Mouse (Mus musculus): ENCODE measurements around the gene Olfr467. TPM values are rescaled to one million over a fixed set of nuclear protein-coding genes. Genes with fewer than 3 reads are reported as not detected.
"Not testable (repeated sequence)": the region's sequence is repeated elsewhere in the genome, so short reads cannot be mapped to it uniquely, and the experiment has no call there.

Gene Olfr467
- not detected in 2 replicates for polyA plus RNA-seq (2016; fragmentation: Nextera tagmentation; extraction: Ambion mirVana)

DNA sequence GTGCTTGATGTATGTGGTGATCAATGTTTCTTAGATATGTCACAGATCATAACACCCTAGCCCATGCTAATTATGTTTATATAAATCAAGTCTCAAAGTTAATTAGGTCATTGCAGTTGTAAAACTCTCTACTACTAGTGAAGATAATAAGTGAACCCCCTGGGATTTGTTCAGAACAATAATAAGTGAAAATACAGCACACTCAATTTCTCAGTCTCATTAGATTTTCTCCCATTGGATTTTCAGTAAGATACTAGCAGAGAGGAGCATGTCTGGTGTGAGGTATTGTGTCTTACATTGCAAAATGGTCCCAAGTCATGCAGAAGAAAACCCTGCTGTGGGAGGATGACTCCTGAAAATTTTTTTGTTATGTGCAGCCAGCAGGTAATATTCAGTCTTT, at the start of gene Olfr467:
Gene Olfr467, plus strand, starts transcription at position 301 of the 400 bp plus-strand sequence.
- DNase-seq (ENCODE audit: extremely low spot score, low spot score) = no peak
- Histone ChIP-seq H3K9me3 (no peaks in the 10 kb centered on the region), H3K27ac (no peak within 1 kb of the TSS), H3K4me3 (no peak within 1 kb of the TSS), H3K4me1 (no peaks in the 10 kb centered on the region), H3K36me3 (replicated peaks) (no peaks in the 10 kb centered on the region), H3K27me3 (ENCODE audit: poor library complexity, severe bottlenecking) (no peaks in the 10 kb centered on the region)

DNA sequence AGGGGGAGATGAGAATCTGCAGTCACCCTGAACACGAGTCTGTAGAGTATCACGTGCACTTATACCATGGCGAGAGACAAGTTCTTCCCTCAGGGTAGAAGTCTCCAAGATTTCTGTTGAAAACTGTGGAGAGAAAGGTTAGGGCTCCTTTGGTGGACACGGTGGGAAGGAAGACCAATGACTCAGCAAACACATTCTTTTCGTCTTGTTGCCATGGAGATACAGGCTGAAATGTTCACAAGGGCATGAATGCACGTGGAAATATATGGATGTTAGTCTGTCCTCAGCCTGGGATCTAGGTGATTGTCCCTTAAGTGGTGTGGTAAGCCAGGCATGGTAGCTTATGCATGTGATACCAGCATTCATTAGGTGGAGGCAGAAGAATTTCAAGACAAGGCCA, 41.3 kb upstream of the Olfr467 start:
- Histone ChIP-seq H3K27me3 (ENCODE audit: poor library complexity, severe bottlenecking) (no peaks in the 10 kb centered on the region), H3K27ac (no peak overlapping the region), H3K4me3 (no peak overlapping the region), H3K36me3 (replicated peaks) (no peaks in the 10 kb centered on the region), H3K9me3 (no peaks in the 10 kb centered on the region), H3K4me1 (peaks cover 7% of the 10 kb centered on the region)
- 75% methylated on average over 6 of the region's 6 CpGs for WGBS
- no peak for DNase-seq (ENCODE audit: extremely low spot score, low spot score)

DNA sequence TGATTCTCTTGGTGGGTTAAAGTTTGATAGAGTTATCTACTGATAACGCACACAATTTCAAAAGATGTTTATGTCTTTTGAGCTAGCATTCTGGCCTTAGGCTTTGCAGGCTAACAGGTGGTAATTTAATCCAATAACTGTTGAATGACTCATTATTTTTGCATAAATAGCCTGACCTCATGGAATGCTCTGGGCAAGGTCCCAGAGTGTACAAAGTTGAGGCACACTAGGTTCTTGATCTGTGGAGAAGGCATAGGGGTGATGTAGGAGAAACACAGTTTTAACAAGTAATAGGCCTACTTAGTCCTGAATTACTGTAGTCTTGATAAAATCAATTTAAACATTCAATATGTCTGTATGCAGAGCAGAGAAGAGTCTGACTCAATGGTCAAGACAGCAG, 33.8 kb upstream of the Olfr467 start:
- Histone ChIP-seq H3K36me3 (replicated peaks) (no peaks in the 10 kb centered on the region), H3K9me3 (no peaks in the 10 kb centered on the region), H3K4me3 (no peak overlapping the region), H3K27me3 (ENCODE audit: poor library complexity, severe bottlenecking) (no peaks in the 10 kb centered on the region), H3K27ac (no peak overlapping the region), H3K4me1 (no peaks in the 10 kb centered on the region)
- 89% methylated on average over 1 of the region's 1 CpGs for WGBS
- no peak for DNase-seq (ENCODE audit: extremely low spot score, low spot score)

DNA sequence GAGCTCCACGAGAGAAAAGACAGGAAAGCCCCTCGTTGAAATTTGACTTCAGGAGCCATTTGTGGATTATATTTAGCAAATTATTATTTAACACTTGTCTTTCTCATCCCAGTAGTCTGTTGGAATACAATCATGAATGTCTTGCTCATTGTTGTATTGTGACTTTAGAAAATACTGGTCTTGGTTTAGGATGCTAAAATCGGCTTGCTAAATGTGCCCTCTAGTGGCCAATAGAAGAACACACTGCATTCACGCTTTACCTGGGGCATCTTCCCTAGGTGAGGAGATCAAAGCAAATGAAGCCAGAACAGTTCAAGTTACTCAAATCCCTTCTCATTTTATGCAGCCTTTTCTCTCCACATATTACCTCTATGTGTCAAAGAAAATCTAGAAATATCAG, 32.5 kb upstream of the Olfr467 start:
- Histone ChIP-seq H3K27me3 (ENCODE audit: poor library complexity, severe bottlenecking) (no peaks in the 10 kb centered on the region), H3K27ac (no peak overlapping the region), H3K36me3 (replicated peaks) (no peaks in the 10 kb centered on the region), H3K4me1 (no peaks in the 10 kb centered on the region), H3K9me3 (no peaks in the 10 kb centered on the region), H3K4me3 (no peak overlapping the region)
- 42% methylated on average over 4 of the region's 4 CpGs for WGBS
- DNase-seq (ENCODE audit: extremely low spot score, low spot score) = no peak

DNA sequence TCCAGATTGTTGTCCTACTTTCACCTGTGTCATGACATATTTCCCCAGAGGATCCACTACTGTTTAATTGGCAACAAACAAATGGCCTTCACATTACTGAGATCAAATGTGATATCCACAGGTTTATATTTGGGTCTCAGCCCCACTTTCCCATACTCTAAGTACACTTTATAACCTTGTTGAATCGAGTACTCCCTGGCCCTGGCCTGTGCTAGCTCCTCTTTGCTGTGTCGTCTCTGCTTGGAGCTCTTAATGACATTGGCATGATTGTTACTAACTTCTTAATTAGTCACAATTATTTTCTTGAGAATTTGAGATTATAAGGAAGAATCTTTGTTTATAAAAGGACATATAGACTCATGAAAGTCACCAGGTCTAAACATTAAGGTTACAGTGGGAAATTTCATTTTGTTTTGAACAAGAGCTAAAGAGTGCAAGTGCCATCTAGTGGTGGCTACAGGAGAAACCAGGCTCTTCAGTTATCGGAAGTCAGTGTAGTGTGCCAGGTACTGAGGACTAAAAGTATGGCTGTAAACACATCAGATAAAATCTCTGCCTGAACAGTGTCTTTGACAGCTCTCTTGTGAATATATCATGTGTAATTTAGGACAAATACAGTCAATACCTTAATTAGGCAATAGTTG, 24.0 kb upstream of the Olfr467 start:
- no peak for DNase-seq (ENCODE audit: extremely low spot score, low spot score)
- no peaks in the 10 kb centered on the region for H3K9me3 ChIP-seq
- H3K27ac ChIP-seq = no peak overlapping the region
- WGBS = 63% methylated on average over 3 of the region's 3 CpGs
- H3K27me3 ChIP-seq (ENCODE audit: poor library complexity, severe bottlenecking) = no peaks in the 10 kb centered on the region
- H3K36me3 ChIP-seq (replicated peaks) = no peaks in the 10 kb centered on the region
- no peaks in the 10 kb centered on the region for H3K4me1 ChIP-seq
- no peak overlapping the region for H3K4me3 ChIP-seq

DNA sequence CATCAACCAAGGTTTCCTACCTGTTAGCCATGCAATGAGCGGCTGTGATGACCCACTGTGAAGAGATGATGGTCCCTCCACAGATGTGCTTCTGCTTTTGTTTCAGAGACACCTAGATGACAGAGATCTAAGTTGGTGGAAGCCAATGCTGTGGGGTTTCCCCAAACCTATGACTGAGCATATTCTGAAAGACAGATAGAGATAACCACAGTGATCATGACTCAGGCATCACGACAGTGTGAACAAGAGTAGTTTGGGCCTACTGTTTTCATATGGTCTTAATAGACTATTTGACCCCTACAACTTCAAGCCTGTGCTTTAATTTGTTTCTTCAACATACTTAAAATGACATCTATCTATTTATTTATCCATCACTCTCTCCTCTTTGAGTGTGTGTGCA, 15.6 kb upstream of the Olfr467 start:
- no peak for DNase-seq (ENCODE audit: extremely low spot score, low spot score)

DNA sequence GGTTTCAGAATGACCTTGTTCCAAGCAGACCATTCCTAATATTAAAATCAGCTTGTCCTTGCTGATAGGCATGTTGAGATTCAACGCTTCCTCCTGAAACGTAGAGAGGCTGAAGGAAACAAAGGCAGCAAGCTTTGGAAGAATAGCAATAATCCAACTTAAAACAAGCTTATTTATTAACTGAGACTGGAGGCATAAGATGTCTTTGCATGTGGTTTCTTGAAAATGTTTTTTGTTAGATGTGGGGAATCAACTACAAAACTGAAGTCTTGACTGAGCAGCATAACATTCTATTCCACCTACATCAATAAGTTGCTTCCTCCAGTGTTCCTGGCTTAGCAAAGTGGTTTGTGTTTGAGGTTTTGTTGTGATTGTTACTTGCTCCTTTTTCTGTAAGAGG, 11.0 kb upstream of the Olfr467 start, which contains the start of gene Ovch2:
Gene Ovch2, minus strand, starts transcription at position 101 of the 400 bp plus-strand sequence.
- H3K4me1 ChIP-seq = no peaks in the 10 kb centered on the region
- no peak for DNase-seq (ENCODE audit: extremely low spot score, low spot score)
- H3K9me3 ChIP-seq = peaks cover 4% of the 10 kb centered on the region; the same call in 1 of the 2 replicates
- 94% methylated on average over 2 of the region's 2 CpGs for WGBS
- H3K36me3 ChIP-seq (replicated peaks) = no peaks in the 10 kb centered on the region
- H3K27me3 ChIP-seq (ENCODE audit: poor library complexity, severe bottlenecking) = no peaks in the 10 kb centered on the region
- no peak within 1 kb of the TSS for H3K4me3 ChIP-seq
- H3K27ac ChIP-seq = no peak within 1 kb of the TSS

More for the DNA sequence above, 15.6 kb upstream of the Olfr467 start:
- Histone ChIP-seq H3K36me3 (replicated peaks) (no peaks in the 10 kb centered on the region), H3K27me3 (ENCODE audit: poor library complexity, severe bottlenecking) (no peaks in the 10 kb centered on the region), H3K4me1 (no peaks in the 10 kb centered on the region), H3K4me3 (no peak overlapping the region), H3K27ac (no peak overlapping the region), H3K9me3 (no peaks in the 10 kb centered on the region)
- 90% methylated on average over 2 of the region's 2 CpGs for WGBS

DNA sequence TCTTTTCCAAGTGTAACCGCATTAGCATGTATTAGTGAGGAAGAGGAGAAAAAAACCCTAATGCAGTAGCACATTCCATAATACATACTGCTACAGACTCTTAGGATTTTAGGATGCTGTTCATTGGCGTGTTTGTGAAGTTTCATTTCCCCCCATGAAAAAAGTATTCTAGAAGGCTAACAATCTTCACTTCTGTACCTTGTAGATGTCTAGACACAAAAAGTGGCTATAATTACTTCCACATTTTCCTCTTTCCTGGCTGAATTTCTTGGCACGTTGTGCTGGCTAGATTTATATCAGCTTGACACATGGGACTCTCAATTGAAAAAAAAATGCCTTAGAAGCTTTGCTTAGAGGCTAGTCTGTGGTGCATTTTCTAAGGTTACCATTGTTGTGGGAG, 9.9 kb upstream of the Olfr467 start:
- 76% methylated on average over 3 of the region's 3 CpGs for WGBS
- no peak for DNase-seq (ENCODE audit: extremely low spot score, low spot score)
- Histone ChIP-seq H3K27me3 (ENCODE audit: poor library complexity, severe bottlenecking) (no peaks in the 10 kb centered on the region), H3K4me3 (no peak overlapping the region), H3K27ac (no peak overlapping the region), H3K36me3 (replicated peaks) (no peaks in the 10 kb centered on the region), H3K4me1 (no peaks in the 10 kb centered on the region), H3K9me3 (peaks cover 6% of the 10 kb centered on the region; the same call in 1 of the 2 replicates)

DNA sequence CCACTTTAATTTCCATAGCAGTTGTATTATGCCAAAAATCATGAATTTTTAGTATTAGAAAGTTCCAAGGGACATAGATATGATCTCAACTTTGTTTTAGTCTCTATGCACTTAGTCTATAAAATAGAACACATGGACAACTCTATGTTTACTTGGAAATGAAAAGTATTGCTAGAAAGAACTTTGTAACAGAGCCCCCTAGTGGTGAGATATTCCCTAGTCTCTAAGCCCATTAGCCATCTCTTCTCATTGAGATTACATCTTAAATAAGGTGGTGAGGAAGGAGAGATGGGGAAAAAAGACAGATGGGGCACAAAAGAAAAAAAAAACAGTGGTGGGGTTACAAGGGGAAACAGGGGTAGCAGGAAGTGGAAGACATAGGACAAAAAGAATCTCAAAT, 7.4 kb downstream of the Olfr467 start:
- Histone ChIP-seq H3K27ac (no peak overlapping the region), H3K36me3 (replicated peaks) (no peaks in the 10 kb centered on the region), H3K4me1 (no peaks in the 10 kb centered on the region), H3K9me3 (no peaks in the 10 kb centered on the region), H3K27me3 (ENCODE audit: poor library complexity, severe bottlenecking) (no peaks in the 10 kb centered on the region), H3K4me3 (no peak overlapping the region)
- no peak for DNase-seq (ENCODE audit: extremely low spot score, low spot score)

DNA sequence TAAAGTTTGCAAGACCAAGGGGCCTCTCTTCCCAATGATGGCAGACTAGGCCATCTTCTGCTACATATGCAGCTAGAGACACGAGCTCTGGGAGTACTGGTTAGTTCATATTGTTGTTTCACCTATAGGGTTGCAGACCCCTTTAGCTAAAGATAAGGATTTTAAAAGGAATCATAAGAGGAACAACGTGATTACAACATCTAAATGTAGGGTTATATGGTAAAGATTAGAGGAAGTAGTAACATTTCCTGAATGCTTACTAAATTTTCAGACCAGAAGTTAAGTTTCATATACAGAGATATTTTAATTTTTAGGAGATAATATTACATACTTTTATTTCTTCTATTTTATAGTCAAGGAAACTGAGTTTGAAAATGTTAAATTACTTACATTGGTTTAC, 11.8 kb downstream of the Olfr467 start:
- not testable (repeated sequence) for H3K4me1 ChIP-seq; H3K36me3 ChIP-seq (replicated peaks); H3K27ac ChIP-seq; H3K27me3 ChIP-seq (ENCODE audit: poor library complexity, severe bottlenecking); DNase-seq (ENCODE audit: extremely low spot score, low spot score); H3K4me3 ChIP-seq; H3K9me3 ChIP-seq
- WGBS = 78% methylated on average over 2 of the region's 2 CpGs

DNA sequence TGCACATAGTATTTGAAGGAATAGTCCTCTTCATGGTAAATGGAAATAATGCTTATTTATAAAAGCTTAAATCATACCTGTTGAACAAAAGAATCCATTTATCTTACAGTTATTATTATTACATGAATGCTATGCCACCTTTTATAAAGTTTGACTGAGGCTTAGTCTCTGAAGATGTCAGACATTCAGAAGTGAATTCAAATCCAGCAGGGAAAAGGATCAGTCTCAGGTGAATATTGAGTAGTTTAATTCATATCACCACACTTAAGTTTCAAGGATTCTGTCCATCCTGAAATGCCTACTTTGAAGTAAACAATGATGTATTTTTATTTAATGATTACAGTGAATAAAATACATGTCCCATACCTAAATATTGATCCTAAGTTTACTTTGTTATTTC, 13.4 kb downstream of the Olfr467 start, which contains the start of gene Olfr469:
Gene Olfr469, minus strand, starts transcription at position 101 of the 400 bp plus-strand sequence.
- not testable (repeated sequence) for DNase-seq (ENCODE audit: extremely low spot score, low spot score); H3K4me1 ChIP-seq; H3K27ac ChIP-seq; H3K27me3 ChIP-seq (ENCODE audit: poor library complexity, severe bottlenecking); H3K4me3 ChIP-seq; H3K9me3 ChIP-seq; H3K36me3 ChIP-seq (replicated peaks)

DNA sequence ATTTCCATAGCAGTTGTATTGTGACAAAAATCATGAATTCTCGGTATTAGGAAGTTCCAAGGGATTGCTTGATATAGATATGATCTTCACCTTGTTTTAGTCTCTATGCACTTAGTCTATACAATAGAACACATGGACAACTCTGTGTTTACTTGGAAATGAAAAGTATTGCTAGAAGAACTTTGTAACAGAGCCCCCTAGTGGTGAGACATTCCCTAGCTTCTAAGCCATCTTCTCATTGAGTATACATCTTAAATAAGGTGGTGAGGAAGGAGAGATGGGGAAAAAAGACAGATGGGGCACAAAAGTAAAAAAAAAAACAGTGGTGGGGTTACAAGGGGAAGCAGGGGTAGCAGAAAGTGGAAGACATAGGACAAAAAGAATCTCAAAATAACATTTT, 29.7 kb downstream of the Olfr467 start:
- H3K27me3 ChIP-seq (ENCODE audit: poor library complexity, severe bottlenecking) = no peaks in the 10 kb centered on the region
- H3K36me3 ChIP-seq (replicated peaks) = no peaks in the 10 kb centered on the region
- H3K9me3 ChIP-seq = no peaks in the 10 kb centered on the region
- H3K4me1 ChIP-seq = no peaks in the 10 kb centered on the region
- DNase-seq (ENCODE audit: extremely low spot score, low spot score) = no peak
- H3K4me3 ChIP-seq = no peak overlapping the region
- 78% methylated on average over 1 of the region's 1 CpGs for WGBS
- no peak overlapping the region for H3K27ac ChIP-seq

DNA sequence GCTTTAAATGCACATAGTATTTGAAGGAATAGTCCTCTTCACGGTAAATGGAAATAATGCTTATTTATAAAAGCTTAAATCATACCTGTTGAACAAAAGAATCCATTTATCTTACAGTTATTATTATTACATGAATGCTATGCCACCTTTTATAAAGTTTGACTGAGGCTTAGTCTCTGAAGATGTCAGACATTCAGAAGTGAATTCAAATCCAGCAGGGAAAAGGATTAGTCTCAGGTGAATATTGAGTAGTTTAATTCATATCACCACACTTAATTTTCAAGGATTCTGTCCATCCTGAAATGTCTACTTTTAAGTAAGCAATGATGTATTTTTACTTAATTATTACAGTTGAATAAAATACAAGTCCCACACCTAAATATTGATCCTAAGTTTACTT, 35.3 kb downstream of the Olfr467 start, which contains the start of gene Olfr470:
Gene Olfr470, minus strand, starts transcription at position 101 of the 400 bp plus-strand sequence.
- H3K4me1 ChIP-seq; H3K27me3 ChIP-seq (ENCODE audit: poor library complexity, severe bottlenecking); H3K27ac ChIP-seq; H3K9me3 ChIP-seq; H3K4me3 ChIP-seq; DNase-seq (ENCODE audit: extremely low spot score, low spot score); H3K36me3 ChIP-seq (replicated peaks): not testable (repeated sequence)
- WGBS = 71% methylated on average over 1 of the region's 1 CpGs

All from forebrain, embryonic 10.5 days (tissue).